Mouse (Mus musculus) NIH3T3 (cell line): Measurements from ENCODE around the gene Ccnd2.

Experiments used
- DNase-seq: peaks from one replicate; pipeline ENCODE4 v3.0.0-alpha.2; 2012; ENCODE audit warnings: low read depth

Gene Ccnd2

GRCm38 (mm10) chr6:127148526-127149302 lies 3.3 kb downstream of the Ccnd2 start:
- DNase-seq, result peak; percentile 77

DNA sequence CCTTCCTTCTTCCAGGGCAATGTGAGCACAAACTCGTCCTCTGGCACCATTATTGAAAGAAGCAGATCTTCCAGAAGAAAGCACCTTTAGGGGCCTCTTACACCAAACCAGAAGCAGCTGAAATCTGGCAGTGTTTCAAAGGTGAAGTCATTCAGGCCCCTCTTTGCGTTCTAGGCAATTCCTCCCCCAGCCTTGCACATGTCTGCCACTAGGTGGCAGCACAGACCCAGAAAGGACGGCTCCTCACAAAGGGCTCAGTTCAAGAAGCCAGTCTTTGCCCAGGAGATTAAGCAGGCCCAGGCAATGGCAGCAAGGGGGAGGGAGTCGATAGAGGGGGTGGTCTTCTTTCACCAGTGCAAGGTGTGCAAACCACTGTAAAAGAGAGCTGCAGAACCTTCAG lies 4.3 kb downstream of the Ccnd2 start:
- peak; percentile 99 for DNase-seq

GRCm38 (mm10) chr6:127146322-127146947 lies 5.6 kb downstream of the Ccnd2 start:
- DNase-seq, result no peak

GRCm38 (mm10) chr6:127145464-127146190 lies 6.4 kb downstream of the Ccnd2 start:
- no peak for DNase-seq

DNA sequence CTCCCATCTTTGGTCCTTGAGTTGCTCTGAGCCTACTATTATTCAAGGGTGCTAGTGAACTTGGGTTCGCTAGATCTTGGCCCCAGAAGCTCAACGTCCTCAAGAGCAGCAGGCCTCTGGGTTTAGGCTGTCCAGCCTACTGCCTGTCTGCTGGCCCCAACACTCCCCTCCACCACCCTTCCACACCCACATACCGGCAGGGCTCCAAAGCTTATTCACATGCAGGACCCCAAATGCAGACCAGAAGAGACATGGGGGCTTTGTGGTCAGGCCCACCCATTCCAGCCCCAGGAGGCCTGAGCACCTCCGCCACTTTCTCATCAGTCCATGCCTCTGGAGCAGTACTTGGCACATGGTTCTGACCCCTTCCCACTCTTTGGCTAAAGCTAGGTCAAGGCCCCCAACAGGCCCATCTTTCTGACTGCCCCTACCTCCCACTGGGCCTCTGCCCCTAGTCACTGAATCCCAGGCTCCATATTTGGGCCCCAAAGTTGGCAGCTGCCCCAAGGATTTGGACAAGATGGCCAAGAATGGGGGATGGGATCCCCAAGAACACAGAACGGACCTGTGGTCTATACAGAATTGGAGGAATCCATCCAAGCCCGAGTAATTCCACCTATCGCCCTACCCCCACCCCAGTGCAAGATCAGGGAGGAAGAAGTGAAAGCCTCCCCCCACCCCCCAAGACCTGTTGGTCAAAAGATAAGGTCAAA lies 8.3 kb downstream of the Ccnd2 start:
- no peak for DNase-seq

DNA sequence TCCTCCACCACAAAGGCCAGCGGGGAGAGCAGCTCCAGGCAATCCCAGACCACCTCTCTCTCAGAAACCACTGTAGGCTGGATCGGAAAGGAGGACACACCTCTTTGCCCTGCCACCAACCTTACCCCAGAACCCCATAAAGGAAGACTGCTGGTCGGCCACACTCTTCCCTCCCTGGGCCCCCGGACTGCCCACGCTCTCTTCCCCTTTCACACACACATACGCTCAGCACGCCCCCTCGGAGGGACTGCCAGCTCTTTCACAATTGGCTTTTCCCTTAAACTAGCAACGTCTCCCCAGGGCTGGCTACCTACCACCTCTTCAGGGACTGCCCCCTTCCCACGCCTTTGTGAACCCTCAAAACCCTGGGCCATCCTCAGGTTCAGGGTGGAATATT lies 8.9 kb downstream of the Ccnd2 start:
- no peak for DNase-seq

DNA sequence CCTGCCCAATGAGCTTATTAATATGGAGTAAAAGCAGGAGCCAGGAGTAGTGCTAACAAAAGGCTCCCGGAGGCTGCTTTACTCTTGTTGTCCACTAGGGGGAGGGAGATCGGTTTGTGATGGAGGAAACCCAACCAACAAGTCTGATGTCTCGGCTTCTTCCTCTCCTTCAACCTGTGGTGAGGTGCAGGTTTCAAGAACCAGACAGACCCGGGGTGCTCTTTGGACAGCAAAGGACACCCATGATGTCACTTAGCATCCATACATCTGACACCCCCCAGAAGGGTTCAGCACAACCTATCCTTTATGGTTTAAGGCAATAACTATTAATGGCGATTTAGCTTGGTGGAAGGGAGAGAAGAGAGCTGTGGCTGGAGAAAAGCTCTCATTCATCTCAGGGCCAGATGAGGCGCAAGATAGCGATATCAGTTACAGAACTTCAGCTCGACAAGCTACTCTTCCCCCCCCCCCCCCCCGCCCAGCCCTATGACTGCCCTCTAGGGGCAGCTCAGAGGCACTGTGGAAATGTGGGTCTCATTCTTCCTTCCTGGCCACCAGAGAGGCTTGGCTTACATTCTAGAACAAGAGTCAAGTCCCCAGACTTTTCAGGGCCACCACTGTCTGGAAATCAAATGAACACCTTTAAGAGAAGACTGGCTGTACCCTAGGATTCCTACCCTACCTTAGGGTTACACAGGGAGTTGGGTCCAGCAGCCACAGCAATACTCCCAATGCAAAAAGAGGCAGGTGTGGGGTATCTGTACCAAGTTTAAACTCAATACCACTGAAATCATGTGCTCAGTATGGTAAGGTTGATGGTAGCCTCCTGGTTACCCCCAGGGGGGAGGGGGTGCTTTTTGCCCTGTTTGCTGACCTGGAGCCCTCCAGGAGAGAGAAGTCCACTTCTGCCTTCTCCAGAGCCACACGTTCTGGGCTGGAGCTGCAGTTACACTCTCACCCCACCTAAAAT lies 9.6 kb downstream of the Ccnd2 start:
- DNase-seq, result peak; percentile 83

GRCm38 (mm10) chr6:127138962-127139361 lies 13.0 kb downstream of the Ccnd2 start:
- no peak for DNase-seq

- DNase-seq, result no peak
These were observed 18.4 kb downstream of the Ccnd2 start for GRCm38 (mm10) chr6:127133433-127134245.

DNA sequence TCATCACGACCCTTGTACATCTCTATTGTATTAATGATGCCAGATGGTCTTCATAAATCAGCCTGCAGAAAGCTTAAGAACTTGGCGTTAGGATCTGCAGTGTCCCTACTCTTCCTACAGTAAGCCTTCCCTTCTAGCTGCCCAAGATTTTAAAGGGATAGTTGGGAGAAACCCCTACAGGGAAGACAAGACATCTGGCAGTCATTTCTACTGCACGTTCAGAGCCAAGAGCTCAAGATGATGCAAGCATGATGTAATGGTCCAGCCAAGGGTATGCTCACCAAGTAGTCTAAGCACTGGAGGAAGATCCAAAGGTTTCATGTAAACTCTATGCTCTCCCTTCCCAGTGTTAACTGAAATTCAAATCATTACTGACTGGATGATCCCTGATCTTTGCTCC lies 19.3 kb downstream of the Ccnd2 start:
- DNase-seq, result peak; percentile 76

- DNase-seq, result no peak
These were observed 20.0 kb downstream of the Ccnd2 start for GRCm38 (mm10) chr6:127131946-127132345.

- no peak for DNase-seq
These were observed 21.6 kb downstream of the Ccnd2 start for GRCm38 (mm10) chr6:127130377-127130776.

DNA sequence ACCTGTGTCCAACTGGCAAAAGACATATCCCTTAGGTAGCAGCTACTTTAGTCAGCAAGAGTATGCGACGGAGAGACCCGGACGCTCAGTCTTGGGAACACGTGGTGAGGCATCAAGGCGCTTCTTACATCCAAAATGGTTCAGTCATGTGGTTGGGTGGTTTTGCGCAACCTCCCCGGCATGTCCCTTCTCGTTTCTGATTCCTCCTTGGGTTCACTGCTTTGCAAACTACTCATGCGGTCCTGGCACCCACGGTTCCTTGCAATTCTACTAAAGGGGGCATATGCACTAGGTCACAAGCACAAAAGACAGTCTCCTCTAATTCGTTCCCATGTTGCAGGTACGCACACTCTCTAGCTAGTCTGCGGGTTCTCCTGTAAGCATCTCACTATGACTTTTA lies 22.3 kb downstream of the Ccnd2 start:
- DNase-seq, result no peak

GRCm38 (mm10) chr6:127123506-127123905 lies 28.5 kb downstream of the Ccnd2 start:
- no peak for DNase-seq

DNA sequence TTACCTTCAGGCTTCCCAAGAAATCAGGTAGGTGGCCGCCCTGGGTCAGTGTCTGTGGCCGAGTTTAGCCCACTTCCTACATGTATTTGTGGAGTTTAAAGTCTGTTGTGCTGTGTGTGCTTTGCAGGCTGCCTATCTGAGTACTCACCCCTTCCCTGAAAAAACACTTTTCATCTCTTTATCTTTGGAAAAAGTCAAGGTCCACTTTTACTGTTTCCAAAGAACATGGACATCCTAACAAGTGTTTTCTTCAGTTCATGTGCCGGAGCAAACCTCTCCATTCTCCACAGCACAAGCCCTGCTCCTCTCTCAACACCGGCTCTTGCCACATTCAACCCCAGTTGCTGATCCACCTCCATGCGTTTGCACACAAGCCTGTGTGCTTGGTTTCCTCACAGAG lies 29.0 kb downstream of the Ccnd2 start:
- no peak for DNase-seq

DNA sequence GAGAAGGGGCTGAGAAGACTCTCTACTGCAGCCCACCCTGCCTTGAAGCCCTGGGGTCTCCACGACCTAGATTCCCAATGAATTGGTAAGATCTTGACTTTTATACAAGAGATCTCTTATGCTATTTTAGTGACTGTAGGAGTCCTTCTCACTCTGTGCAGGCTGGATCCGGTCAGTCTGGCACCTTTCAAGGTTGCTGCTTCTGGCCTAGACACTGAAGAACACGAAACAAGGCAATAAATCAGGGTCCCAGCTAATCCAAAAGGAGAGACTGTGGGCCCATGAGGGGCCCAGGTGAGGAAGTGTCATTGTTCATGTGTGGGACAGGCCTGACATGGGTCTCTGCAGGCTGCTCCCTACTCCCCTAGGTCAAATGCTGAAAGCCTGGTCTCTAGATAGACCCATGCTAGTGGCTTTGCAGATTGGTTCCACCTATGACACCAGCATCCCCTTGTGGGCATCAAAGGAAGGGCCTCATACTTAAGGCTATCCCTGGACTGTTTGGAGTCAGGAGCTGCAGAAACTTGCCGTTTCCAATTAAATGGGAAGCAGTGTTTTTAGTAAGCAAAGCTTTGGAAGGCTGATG lies 29.7 kb downstream of the Ccnd2 start:
- peak; percentile 30 for DNase-seq

- DNase-seq, result no peak
These were observed 37.1 kb downstream of the Ccnd2 start for GRCm38 (mm10) chr6:127114753-127115456.

- peak; percentile 90 for DNase-seq
These were observed 42.5 kb downstream of the Ccnd2 start, which contains the start of gene Tigar for GRCm38 (mm10) chr6:127109402-127109930. TSS of gene Tigar (minus strand) at chr6:127109557.
